Mouse (Mus musculus) urinary bladder, postnatal 10 days (tissue): ENCODE data around the gene Phb2.
"Not testable (repeated sequence)": the region's sequence is repeated elsewhere in the genome, so short reads cannot be mapped to it uniquely, and the experiment has no call there.

Experiments used
- DNase-seq: peaks from one replicate; pipeline ENCODE4 v3.0.0; 2022; ENCODE audit warnings: low spot score

The Phb2 gene

DNA sequence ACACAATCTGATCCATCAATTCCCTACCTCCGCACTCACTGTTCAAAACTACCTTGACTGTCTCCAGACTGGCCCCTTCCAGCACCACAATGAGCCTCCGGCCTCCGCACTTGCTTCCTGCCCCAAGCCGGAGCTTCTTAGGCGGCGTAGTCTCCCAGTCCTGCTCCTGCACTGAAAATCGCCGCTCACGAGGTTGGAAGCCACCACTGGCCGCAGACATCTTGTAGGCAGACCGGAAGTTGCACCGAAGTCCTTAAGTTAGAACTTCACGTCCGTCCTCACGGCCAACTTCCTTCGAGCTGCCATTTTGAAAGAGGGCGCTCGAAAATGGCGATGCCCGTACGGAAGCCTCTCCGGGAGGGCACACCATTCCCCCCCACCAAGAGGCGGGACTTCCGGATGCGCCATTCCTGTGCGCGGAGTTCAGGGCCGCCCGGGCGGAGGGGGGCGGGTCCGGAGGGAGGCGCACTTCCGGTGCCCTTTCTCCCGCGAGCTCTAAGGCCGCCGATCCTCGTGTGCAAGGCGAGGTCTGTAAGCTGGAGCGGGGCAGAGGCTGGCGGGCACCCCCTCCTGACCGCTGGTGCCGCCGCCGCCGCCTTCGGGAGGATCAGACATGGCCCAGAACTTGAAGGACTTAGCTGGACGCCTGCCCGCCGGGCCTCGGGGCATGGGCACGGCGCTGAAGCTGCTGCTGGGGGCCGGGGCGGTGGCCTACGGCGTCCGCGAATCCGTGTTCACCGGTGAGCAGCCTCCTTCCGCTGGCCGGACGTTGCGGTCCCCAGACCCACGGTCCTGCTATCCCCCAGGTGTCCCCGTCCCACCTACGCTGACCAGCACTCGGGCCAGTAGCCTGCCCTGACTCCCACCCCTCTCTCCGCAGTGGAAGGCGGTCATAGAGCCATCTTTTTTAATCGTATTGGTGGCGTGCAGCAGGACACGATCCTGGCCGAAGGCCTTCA lies at the start of gene Phb2, which contains the start of gene Emg1:
TSS of gene Phb2 (plus strand) at position 513 of the 959 bp plus-strand sequence.
TSS of gene Emg1 (minus strand) at position 355 of the 959 bp plus-strand sequence.
- DNase-seq: peak; percentile 94

DNA sequence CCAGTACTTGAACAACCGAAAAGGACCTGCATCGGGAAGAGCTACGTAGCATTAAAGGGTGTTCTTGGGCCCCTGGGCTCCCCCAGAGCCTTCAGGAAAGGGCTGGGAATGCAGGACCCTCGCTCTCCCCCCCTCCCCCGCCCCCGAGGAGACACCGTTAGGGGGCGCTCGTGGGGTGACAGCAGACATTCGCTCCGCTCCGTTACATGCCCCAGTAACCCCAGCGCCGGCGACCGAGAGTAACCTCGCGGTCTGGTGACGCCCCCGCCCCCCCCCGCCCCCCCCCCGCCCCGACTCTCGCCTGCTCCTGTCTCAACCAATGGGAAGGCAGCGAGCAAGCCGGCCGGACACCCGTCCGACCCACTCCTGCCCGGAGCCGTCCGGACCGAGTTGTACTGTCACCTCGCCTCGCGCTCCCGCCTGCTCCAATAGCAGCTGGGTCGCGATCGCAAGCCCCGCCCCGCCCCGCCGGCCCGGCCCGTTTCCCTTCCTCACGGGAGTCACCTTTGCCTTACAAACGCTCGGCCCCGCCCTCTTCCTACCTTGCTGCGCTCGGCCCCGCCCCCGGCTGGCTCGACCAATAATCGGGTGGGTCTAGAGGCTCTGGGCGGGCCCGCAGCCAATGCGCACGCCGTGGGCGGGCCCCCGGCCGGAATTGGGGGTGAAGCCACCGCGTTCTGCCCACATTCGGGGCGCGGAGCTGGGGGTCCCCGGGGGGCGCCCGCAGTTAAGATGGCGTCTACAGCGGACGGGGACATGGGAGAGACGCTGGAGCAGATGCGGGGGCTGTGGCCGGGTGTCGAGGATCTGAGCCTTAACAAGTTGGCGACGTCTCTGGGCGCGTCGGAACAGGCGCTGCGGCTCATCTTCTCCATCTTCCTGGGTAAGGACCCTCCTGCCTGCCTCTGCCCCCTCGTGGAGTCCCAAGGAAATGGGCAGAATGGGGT lies 49.4 kb upstream of the Phb2 start, which contains the start of gene Lpcat3:
TSS of gene Lpcat3 (plus strand) at position 551 of the 947 bp plus-strand sequence.
- DNase-seq: peak; percentile 94

DNA sequence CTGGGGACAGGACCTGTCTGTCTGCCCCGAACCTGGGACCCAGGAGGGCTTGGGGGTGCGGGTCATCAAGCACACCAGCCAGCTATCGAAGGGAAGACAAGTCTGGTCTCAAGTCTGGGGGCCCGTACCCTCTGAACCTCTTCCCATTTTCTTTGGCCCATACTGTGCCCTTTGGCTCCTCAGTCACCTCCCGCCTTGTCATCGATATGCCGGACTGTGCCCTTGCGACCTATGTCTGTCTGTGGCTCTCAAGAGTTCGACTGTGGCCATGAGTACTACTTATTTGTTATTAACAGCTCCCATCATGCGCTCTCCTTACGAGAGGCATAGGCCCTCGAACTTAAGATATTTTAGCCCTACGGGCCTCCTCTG lies 48.7 kb upstream of the Phb2 start:
- DNase-seq: no peak

DNA sequence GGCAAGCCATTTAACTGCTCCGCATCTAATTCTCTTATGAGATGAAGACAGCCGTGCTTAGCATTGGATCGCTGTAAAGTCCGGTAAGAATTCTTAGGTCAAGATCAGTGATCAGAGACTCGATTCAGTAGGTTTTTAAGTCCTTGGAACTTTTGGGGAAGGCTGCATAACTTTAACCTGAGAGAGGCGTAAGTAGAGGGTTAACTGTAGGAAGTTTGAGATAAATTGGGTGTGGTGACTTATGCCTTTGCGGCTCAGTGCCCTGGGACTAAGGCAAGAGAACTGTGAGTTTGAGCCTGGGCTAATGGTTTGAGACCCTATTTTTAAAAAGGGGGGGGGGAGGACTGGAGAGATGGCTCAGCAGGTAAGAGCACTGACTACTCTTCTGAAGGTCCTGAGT lies 47.9 kb upstream of the Phb2 start:
- no peak for DNase-seq

DNA sequence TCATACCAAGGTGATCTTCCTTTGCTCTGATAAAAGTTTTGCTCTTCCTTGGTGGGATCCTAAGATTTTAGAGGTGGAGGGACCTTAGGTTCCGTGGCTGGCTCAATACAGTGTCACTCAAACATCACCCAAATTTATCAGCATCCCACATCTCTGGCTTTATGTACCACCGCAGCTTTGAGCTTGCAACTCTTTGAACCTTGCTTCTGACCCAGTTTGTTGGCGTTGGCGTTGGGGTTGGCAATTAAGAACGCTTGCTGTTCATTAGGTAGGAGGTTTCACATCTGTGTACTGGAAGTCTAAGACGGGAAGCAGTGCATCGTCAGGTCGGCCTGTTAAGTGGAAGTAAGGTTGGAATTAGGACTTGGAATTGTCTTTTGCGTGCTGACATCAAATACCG lies 47.1 kb upstream of the Phb2 start:
- DNase-seq: no peak

DNA sequence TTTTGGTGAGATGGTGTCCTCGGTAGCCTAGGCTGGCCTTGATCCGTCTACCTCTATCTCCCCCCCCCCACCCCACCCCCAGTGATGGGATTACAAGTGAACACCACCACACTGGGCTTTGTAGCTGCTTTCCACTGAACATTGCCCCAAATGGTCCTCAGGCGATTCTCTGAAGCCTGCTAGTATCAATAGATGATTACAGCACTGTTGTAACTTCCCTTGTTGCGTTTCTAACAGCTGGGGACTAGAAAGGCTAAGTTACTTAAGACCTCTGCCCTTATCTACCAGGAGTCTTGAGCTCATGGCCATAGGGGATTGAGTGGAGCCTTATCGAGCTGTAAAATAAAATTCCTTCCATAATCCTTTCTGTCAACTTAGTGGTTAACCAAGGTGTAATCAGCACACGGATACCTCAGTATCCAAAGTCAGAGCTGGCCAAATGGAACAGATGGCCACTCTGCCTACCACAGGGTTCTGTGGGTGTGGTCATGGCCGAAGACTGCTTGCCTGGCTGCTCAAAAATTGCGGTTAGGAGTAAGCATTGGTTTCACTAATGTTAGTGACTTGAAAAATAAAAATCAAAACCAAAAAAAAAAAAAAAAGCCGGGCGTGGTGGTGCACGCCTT lies 42.8 kb upstream of the Phb2 start:
- no peak for DNase-seq

DNA sequence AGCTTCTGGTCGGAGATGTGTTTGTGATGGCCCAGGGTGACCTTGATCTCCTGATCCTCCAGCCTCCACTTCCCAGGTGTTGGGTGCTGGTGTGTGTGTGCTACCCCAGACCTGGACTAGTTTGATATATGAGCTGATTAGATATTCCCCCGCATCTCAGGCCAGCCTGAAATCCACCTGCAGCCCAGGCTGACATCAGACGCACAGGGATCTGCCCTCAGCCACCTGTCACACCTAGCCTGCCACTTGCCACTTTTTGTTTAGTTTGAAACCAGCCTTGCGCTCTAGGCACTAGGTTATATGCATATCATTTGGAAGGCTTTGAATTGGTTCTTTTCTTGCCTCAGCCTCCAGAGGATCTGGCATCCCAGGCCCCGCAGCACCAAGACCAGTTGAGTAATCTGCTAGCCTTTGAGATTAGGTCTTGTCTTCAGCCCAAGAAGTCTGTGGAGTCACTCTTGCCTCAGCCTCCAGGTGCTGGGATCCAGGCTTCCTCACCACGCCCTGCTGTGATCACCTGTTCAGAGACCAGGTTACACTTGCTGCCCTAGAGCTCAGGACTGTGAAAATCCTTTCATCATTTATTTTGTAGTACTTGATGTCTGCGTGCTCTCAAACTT lies 41.7 kb upstream of the Phb2 start:
- no peak for DNase-seq

DNA sequence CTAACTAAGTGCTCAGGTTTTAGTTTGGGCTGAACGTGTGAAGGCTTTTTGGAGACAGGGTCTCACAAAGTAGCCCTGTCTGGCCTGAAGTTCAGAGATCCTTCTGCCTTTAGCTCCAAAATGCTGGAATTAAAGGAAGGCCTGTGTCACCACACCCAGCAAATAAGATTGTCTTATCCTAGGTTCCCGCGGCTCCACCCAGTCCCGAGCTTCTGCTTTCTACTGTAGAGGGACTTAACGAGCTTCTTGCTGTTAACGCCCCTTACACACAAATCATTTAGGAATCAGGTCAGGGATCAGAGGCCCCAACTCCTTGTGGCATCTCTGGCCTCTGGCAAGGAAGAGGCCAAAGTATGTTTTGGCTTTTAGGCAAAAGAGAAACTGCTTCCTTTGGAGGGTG lies 40.0 kb upstream of the Phb2 start:
- no peak for DNase-seq

DNA sequence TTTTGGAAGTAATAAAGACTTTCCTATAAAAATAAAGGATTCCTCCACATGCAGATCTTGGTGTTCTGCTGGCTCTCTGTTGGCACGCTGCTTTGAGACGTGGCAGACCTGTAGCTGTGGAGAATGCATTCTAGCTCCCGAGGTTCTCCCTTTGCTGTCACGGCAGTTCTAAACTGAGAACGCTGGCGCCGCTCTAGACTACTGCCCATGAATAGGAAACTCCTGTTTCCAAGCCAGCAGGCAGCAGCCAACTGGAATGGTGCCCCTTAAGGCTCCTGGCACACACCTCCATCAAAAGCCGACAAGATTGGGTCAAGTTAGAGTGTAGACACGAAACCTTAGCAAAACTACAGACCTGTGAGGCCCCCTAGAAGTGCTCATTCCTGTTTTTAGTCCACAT lies 38.5 kb upstream of the Phb2 start:
- DNase-seq: no peak

DNA sequence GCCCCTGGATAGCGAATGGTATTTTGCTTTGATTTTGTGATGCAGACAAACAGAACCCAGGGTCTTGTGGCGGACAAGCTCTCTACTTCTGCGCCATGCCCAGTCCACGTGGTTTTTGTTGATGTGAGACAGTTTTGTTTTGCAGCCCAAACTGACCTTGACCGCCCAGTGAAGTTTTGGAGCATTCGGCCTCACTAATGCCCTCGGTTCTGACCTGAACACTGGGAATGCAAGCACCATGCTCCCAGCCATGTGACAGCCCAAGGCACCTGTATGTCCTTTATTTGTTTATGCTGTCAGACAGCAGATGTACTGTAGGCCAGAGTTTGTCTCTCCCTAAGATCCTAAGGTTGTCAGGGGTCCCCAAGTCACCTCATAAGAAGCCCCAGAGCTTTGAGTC lies 37.5 kb upstream of the Phb2 start:
- DNase-seq: no peak

DNA sequence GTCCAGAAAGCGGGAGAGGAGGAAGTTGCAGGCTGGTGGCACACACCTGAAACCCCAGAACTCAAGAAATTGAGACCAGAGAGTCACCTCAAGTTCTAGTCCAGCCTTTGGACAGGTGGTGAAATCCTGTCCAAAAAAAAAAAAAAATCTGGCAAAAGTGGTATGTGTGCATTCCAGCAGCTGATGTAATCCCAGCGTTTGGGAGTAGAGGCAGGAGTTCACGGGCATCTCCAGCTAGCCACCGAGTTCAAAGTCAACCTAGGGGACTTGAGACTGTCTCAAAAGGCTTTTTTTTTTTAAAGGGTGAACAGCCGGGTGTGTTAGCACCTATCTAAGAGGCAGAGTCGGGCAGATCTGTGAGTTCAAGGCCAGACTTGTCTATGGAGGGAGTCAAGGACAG lies 36.0 kb upstream of the Phb2 start:
- no peak for DNase-seq

DNA sequence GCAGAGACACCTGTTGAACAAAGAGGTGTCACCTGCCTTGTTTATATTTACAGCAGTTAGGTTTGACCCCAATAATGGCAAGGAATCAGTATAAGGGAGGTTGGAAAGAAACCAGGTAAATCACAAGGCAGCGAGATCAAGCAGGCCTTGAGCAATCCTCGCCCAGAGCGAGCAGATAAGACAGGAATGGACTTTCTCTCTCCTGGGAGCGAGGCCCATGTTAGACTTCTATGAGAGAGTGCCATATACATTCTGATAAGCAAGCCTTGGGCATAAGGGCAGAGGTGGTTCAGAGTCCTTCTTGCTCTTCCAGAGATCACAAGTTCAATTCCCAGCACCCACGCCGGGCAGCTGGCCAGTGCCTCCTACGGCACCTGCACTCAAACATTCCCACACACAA lies 33.4 kb upstream of the Phb2 start:
- no peak for DNase-seq

DNA sequence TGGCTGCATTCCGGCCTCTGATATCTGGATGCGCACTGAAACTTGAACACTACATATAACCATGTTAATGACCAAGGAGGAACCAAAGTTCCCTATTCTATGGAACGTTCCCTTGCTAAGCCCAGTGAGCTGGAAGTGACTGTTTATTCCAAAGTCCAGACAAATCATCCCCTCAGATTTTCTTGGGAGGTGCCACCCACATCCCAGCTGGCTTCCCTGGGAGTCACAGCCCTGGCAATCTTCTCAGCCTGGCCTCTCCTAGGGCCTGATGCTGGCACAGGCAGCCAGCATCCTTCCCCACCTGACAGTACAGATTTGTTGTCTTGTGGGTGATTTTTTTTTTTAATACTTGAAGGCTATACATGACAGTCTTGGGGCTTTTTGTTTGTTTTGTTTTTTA lies 32.6 kb upstream of the Phb2 start:
- no peak for DNase-seq

DNA sequence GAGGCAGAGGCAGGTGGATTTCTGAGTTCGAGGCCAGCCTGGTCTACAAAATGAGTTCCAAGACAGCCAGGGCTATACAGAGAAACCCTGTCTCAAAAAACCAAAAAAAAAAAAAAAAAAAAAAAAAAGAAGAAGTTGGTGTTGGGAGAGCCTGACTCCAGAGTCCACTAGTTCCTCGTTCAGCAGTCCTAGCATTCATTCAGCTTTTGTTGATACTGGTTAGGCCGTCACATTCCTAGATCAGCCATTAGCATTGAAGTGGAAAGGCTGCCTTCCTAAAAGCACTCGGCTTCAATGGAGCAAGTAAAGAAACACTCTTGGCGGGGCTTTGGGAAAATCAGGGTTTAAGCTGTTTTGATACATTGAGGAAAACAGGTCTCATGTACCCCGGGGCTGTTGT lies 29.8 kb upstream of the Phb2 start:
- DNase-seq: not testable (repeated sequence)

DNA sequence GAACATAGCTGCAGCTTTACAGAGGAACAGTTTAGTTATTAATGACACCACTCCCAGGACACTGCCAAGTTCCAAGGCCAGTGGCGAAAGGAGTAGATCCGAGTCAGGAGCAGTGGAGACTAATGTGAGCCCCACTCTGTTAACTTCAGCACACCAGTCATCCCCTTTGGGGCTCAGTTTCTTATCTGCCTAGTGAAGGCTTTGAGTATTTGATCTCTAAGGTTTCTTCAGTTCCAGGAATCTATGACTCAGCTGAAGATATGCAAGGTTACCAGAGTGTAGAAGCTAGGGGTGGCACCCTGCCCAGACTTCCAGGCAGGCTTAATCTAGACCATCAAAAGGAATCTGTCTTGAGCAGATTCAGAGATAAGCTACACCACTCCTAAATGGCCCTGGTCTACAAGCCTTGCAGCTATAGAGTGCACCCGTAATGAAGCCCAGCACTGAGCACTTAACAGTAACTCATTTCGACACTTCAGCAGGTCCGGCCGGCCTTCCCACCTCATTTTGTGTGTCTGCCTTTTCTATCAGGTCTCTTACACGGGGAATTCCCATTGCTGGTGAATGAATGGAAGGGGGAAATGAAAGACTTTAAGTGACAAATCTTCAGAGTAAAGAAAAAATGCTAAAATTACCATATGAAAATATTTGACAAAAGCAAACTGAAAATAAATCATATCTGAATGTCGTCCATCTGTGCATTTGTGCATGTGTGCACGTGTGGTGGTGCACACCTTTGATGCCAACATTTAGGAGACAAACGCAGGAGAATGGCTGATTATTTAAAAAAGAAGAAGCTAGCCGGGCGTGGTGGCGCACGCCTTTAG lies 28.3 kb upstream of the Phb2 start:
- no peak for DNase-seq

DNA sequence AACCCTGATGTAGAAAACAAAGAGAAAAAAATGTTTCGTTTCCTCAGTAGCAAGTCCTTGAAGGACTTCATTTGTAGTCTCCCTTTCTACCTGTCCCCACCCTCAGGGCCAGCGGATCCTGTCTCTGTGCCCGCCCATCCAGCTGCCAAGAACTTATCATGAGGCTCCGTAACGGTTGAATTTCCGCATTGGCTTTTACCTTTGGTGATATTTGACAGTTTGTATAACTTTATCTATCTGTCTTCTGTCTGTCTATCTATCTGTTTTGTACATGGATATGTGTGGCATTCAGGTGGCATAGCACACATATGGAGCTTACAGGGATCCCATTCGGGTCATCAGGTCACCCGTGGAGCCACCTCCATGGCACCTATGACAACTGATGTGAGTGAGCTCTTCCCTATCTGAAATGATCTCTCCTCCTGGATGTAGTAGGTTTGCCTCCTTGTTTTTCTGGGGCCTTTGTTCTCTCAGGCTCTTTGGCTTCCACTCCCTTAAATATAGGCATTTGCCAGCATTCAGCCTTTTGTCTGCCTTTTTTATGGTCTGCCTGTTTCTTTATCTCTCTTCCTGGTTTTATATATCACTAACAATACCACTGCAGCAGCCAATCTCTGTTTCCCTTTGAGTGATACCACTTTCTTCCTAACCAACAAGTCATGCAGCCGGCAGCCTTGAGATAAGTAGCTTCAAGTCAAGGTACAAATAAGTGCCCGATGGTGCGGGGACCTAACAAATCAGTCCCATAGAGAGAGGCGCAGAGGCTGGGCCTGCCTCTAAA lies 26.3 kb upstream of the Phb2 start:
- no peak for DNase-seq

DNA sequence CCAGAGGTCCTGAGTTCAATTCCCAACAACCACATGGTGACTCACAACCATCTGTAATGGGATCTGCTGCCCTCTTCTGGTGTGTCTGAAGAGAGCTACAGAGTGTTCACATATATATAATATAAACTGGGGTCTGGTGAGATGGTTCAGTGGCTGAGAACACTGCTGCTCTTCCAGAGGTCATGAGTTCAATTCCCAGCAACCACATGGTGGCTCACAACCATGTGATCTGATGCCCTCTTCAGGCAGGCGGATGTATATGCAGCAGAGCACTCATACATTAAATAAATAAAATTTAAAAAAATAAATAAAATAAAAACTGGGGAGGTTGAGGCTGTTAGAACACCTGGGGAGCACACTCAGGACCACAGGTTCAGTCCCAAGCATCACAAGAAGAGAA lies 25.5 kb upstream of the Phb2 start:
- not testable (repeated sequence) for DNase-seq

DNA sequence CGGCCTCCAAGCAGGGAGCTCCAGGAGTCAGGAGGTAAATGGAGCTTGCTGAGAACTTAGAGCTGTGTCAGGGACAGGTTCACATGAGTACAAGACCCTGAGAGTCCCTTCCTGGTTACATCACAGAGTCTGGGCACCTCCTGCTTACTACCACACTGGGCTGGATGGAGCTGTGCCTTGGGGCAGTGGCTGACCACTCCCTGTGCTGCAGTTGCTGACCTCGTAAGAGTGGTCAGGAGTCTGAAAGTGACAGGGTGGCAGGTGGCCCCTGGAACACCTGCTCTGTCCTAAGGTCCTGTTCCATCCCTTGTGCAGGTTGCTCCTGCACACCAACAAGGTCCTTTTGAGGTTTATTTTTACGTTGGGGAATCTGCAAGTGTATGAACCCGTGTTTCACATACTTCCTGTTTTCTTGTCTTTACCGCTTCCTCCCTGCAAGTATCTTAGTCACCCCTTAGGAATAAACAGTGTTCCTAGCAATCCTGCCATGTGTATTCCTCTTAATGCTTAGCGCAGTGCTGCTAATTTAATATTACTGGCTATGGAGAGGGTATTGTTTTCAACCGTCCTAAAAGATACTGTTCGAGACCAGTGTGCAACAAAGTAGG lies 23.9 kb upstream of the Phb2 start:
- DNase-seq: no peak

DNA sequence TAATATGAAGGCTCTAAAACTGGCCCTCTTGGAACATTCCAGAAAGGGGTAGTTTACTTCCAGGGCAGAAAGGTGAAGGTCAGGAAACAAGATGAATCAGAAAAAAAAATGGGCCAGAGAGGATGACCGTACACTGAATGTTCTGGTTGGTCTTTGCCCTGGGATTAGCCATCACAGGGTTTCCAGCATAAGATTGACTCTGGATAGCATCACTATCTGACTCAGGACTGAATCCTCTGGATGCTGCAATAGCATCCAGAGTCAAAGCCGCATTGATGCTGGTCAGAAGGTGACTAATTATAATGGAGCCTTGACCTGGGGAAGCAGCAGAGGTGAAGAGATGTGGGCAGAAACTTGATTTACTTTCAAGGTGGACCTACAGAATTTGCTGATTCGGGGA lies 23.1 kb upstream of the Phb2 start:
- DNase-seq: no peak

DNA sequence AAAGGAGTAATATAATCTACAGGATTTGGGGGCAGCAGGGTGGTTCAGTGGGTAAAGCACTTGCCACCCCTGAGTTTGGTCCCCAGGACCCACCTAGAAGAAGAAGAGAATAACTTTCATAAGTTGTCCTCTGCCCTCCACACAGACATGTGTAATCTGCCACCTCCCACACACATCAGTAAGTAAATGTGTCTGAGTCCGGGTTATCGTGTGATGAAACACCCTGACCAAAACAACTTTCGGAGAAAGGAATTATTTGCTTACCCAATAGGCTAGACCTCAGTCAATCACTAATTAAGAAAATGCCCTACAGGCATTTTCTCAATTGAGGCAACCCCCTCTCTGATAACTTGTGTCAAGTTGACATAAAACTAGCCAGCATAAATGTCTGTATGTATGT lies 21.6 kb upstream of the Phb2 start:
- no peak for DNase-seq
